Mouse (Mus musculus) kidney, embryonic 14.5 days (tissue): ENCODE data around the gene Gm28710. TPM values are rescaled to one million over a fixed set of nuclear protein-coding genes. Genes with fewer than 3 reads are reported as not detected.

Experiments
- ATAC-seq: fragments of 200-750 bp; cut with Nextera tagmentation; 2 replicates; pipeline ENCODE4 v1.8.0; 2017; ENCODE audit warnings: moderate number of reproducible peaks, mild to moderate bottlenecking, moderate TSS enrichment, moderate library complexity; ENCODE audit not compliant: low FRiP score, low TSS enrichment
- H3K27ac ChIP-seq: fragments of 300-500 bp; sonication (generic); 2 replicates; pipeline ENCODE4 v1.5.1; 2014; ENCODE audit warnings: low read depth, mild to moderate bottlenecking, low read length, moderate library complexity, mixed read lengths
- H3K27me3 ChIP-seq: fragments of 300-500 bp; sonication (generic); 2 replicates; pipeline ENCODE4 v1.6.1; 2014; ENCODE audit warnings: mild to moderate bottlenecking, low read length; ENCODE audit not compliant: control insufficient read depth, insufficient read depth
- H3K36me3 ChIP-seq: fragments of 300-500 bp; sonication (generic); 2 replicates; pipeline ENCODE4 v1.6.1; 2014; ENCODE audit warnings: low read length, mixed read lengths; ENCODE audit not compliant: control insufficient read depth, insufficient read depth
- H3K4me1 ChIP-seq: fragments of 300-500 bp; sonication (generic); 2 replicates; pipeline ENCODE4 v1.6.1; 2014; ENCODE audit warnings: low read length, mixed read lengths; ENCODE audit not compliant: control insufficient read depth, insufficient read depth
- H3K4me2 ChIP-seq: fragments of 300-500 bp; sonication (generic); replicated peaks from 2 replicates; pipeline ENCODE4 v1.6.1; 2014; ENCODE audit warnings: low read depth, mild to moderate bottlenecking, low read length
- H3K4me3 ChIP-seq: fragments of 300-500 bp; sonication (generic); 2 replicates; pipeline ENCODE4 v1.5.1; 2014; ENCODE audit warnings: mild to moderate bottlenecking, low read length
- H3K9ac ChIP-seq: fragments of 300-500 bp; sonication (generic); 2 replicates; pipeline ENCODE4 v1.6.1; 2014; ENCODE audit warnings: low read depth, mild to moderate bottlenecking, low read length, moderate library complexity
- H3K9me3 ChIP-seq: fragments of 300-500 bp; sonication (generic); 2 replicates; pipeline ENCODE4 v1.6.1; 2016; ENCODE audit warnings: low read length; ENCODE audit not compliant: control insufficient read depth
- WGBS: fragments of 180-500 bp; shearing (Covaris S2); extraction: QIAGEN DNeasy Blood & Tissue Kit; methylation state at CpG from one replicate; pipeline ENCODE4 v1.1.7; 2014; 5-methylcytosine and 5-hydroxymethylcytosine counted together
- polyA plus RNA-seq: library from polyadenylated mRNA; unstranded; fragments of >200 nt; fragmentation: Nextera tagmentation; extraction: Ambion mirVana; gene quantifications from 2 replicates; pipeline ENCODE4 v1.2.1, GENCODE M21; 2014

Gene Gm28710
- polyA plus RNA-seq, 1 experiment from 2014 or later, result not detected

DNA sequence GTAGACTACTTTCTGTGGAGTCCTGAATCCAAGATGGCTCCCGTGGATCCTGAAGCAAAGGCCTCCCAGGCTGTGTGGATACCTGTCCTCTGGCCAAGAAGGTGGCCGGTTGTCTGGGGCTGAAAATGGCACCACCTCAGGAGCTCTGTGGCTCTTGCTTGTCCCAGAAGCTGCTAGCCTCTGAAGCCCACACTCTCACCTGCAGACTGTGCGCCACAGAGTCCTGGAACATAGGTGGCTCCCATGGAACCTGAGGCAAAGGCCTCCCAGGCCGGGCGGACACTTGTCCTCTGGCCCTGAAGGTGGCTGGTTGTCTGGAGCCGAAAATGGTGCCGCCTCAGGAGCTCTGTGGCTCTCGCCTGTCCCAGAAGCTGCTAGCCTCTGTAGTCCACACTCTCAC is 128.2 kb downstream of the Gm28710 start:
- no peaks in the 10 kb centered on the region for H3K36me3 ChIP-seq
- WGBS, result 93% methylated on average over 8 of the region's 8 CpGs
- H3K27ac ChIP-seq, result no peak overlapping the region
- H3K27me3 ChIP-seq, result no peaks in the 10 kb centered on the region
- no peak for ATAC-seq
- H3K4me2 ChIP-seq, result no peak overlapping the region
- no peak overlapping the region for H3K9ac ChIP-seq
- H3K4me3 ChIP-seq, result no peak overlapping the region
- no peaks in the 10 kb centered on the region for H3K9me3 ChIP-seq
- no peaks in the 10 kb centered on the region for H3K4me1 ChIP-seq

DNA sequence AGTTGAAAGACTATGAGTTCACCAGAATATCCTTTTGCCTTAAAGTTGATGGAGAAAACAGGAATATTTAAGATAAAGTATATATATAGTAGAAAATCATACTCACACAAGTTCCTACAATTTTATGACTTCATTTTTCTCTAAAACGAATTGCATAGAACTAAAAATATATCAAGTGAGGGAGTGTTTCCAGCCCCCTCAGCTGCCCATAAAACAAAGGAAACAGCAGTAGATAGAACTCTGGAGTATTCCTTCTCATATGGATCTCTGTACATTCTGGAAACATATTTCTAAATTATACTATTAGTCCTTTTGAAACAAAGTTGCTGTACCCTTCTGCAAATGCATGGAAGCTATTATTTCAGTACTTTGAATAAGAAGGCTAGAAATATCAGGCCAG is 130.9 kb downstream of the Gm28710 start:
- Histone ChIP-seq H3K36me3 (no peaks in the 10 kb centered on the region), H3K4me3 (no peak overlapping the region), H3K4me1 (no peaks in the 10 kb centered on the region), H3K27ac (no peak overlapping the region), H3K9me3 (no peaks in the 10 kb centered on the region), H3K9ac (no peak overlapping the region), H3K4me2 (no peak overlapping the region), H3K27me3 (no peaks in the 10 kb centered on the region)
- 51% methylated on average over 1 of the region's 1 CpGs for WGBS
- ATAC-seq, result no peak

Other genes starting within 250 kb of the Gm28710 start
- 4.5 and 5.3 TPM in 2 replicates for gene Hgf, start 238.3 kb upstream of the Gm28710 start, polyA plus RNA-seq